Mouse (Mus musculus): ENCODE measurements around the gene Rbm14. TPM values are rescaled to one million over a fixed set of nuclear protein-coding genes. Genes with fewer than 3 reads are reported as not detected.
"Not testable (repeated sequence)": the region's sequence is repeated elsewhere in the genome, so short reads cannot be mapped to it uniquely, and the experiment has no call there.

Gene Rbm14
- polyA plus RNA-seq, 1 experiment = 42.4 TPM

- Histone ChIP-seq H3K4me3 (replicated peaks; ENCODE audit: extremely low read depth, low read depth, low read length) (no peak overlapping the region), H3K4me1 (ENCODE audit: control insufficient read depth, insufficient read depth, low read length) (no peaks in the 10 kb centered on the region)
- no peak for DNase-seq
- WGBS = 45% methylated on average over 5 of the region's 5 CpGs
- TF ChIP-seq CTCF (IDR thresholded peaks at IDR 0.05; ENCODE audit: insufficient read depth, low read length) (no peak), POLR2A (IDR thresholded peaks at IDR 0.05; ENCODE audit: borderline replicate concordance, extremely low read depth, low read depth, low read length) (no peak)
Measured at GRCm38 (mm10) chr19:4820678-4821303, 9.4 kb upstream of the Rbm14 start.

GRCm38 (mm10) chr19:4817182-4817835 is 5.9 kb upstream of the Rbm14 start:
- no peak for DNase-seq
- no peak overlapping the region for H3K4me3 ChIP-seq (replicated peaks; ENCODE audit: extremely low read depth, low read depth, low read length)
- TF ChIP-seq CTCF (IDR thresholded peaks at IDR 0.05; ENCODE audit: insufficient read depth, low read length) = no peak
- no peak for TF ChIP-seq POLR2A (IDR thresholded peaks at IDR 0.05; ENCODE audit: borderline replicate concordance, extremely low read depth, low read depth, low read length)
- WGBS = 40% methylated on average over 1 of the region's 1 CpGs
- no peaks in the 10 kb centered on the region for H3K4me1 ChIP-seq (ENCODE audit: control insufficient read depth, insufficient read depth, low read length)

GRCm38 (mm10) chr19:4813015-4813414 is 1.6 kb upstream of the Rbm14 start:
- TF ChIP-seq POLR2A (IDR thresholded peaks at IDR 0.05; ENCODE audit: borderline replicate concordance, extremely low read depth, low read depth, low read length) (no peak), CTCF (IDR thresholded peaks at IDR 0.05; ENCODE audit: insufficient read depth, low read length) (peak; percentile 39; the same call in 1 of the 2 replicates)
- DNase-seq = no peak
- H3K4me3 ChIP-seq (replicated peaks; ENCODE audit: extremely low read depth, low read depth, low read length) = no peak overlapping the region
- WGBS = 89% methylated on average over 6 of the region's 6 CpGs
- H3K4me1 ChIP-seq (ENCODE audit: control insufficient read depth, insufficient read depth, low read length) = peaks cover 5% of the 10 kb centered on the region

GRCm38 (mm10) chr19:4812334-4812949 is 1.0 kb upstream of the Rbm14 start:
- WGBS = 69% methylated on average over 8 of the region's 8 CpGs
- H3K4me1 ChIP-seq (ENCODE audit: control insufficient read depth, insufficient read depth, low read length); DNase-seq; H3K4me3 ChIP-seq (replicated peaks; ENCODE audit: extremely low read depth, low read depth, low read length): not testable (repeated sequence)

- DNase-seq = no peak
- H3K4me3 ChIP-seq (replicated peaks; ENCODE audit: extremely low read depth, low read depth, low read length) = peak overlapping the region; percentile 82
- TF ChIP-seq POLR2A (IDR thresholded peaks at IDR 0.05; ENCODE audit: borderline replicate concordance, extremely low read depth, low read depth, low read length) = no peak
- TF ChIP-seq CTCF (IDR thresholded peaks at IDR 0.05; ENCODE audit: insufficient read depth, low read length) = no peak
- H3K4me1 ChIP-seq (ENCODE audit: control insufficient read depth, insufficient read depth, low read length) = peaks cover 5% of the 10 kb centered on the region
- 4% methylated on average over 12 of the region's 12 CpGs for WGBS
Measured at GRCm38 (mm10) chr19:4811909-4812242, 442 bp upstream of the Rbm14 start.

GRCm38 (mm10) chr19:4810746-4811062 is 730 bp downstream of the Rbm14 start:
- no peak for DNase-seq
- H3K4me1 ChIP-seq (ENCODE audit: control insufficient read depth, insufficient read depth, low read length) = peaks cover 5% of the 10 kb centered on the region
- H3K4me3 ChIP-seq (replicated peaks; ENCODE audit: extremely low read depth, low read depth, low read length) = peak overlapping the region; percentile 86
- under 1% methylated on average over 17 of the region's 17 CpGs for WGBS
- no peak for TF ChIP-seq CTCF (IDR thresholded peaks at IDR 0.05; ENCODE audit: insufficient read depth, low read length)
- TF ChIP-seq POLR2A (IDR thresholded peaks at IDR 0.05; ENCODE audit: borderline replicate concordance, extremely low read depth, low read depth, low read length) = no peak

GRCm38 (mm10) chr19:4810309-4810708 is 1.1 kb downstream of the Rbm14 start:
- TF ChIP-seq POLR2A (IDR thresholded peaks at IDR 0.05; ENCODE audit: borderline replicate concordance, extremely low read depth, low read depth, low read length) (no peak), CTCF (IDR thresholded peaks at IDR 0.05; ENCODE audit: insufficient read depth, low read length) (no peak)
- no peak for DNase-seq
- H3K4me1 ChIP-seq (ENCODE audit: control insufficient read depth, insufficient read depth, low read length) = peaks cover 5% of the 10 kb centered on the region
- H3K4me3 ChIP-seq (replicated peaks; ENCODE audit: extremely low read depth, low read depth, low read length) = peak overlapping the region; percentile 86
- under 1% methylated on average over 14 of the region's 14 CpGs for WGBS

- no peak overlapping the region for H3K4me3 ChIP-seq (replicated peaks; ENCODE audit: extremely low read depth, low read depth, low read length)
- TF ChIP-seq CTCF (IDR thresholded peaks at IDR 0.05; ENCODE audit: insufficient read depth, low read length) (no peak), POLR2A (IDR thresholded peaks at IDR 0.05; ENCODE audit: borderline replicate concordance, extremely low read depth, low read depth, low read length) (no peak)
- H3K4me1 ChIP-seq (ENCODE audit: control insufficient read depth, insufficient read depth, low read length) = no peaks in the 10 kb centered on the region; the same call in 1 of the 2 replicates
- 87% methylated on average over 10 of the region's 10 CpGs for WGBS
- no peak for DNase-seq
Measured at GRCm38 (mm10) chr19:4803283-4803682, 8.2 kb downstream of the Rbm14 start.

- H3K4me1 ChIP-seq (ENCODE audit: control insufficient read depth, insufficient read depth, low read length) = no peaks in the 10 kb centered on the region; the same call in 1 of the 2 replicates
- no peak overlapping the region for H3K4me3 ChIP-seq (replicated peaks; ENCODE audit: extremely low read depth, low read depth, low read length)
- TF ChIP-seq POLR2A (IDR thresholded peaks at IDR 0.05; ENCODE audit: borderline replicate concordance, extremely low read depth, low read depth, low read length) = no peak
- no peak for TF ChIP-seq CTCF (IDR thresholded peaks at IDR 0.05; ENCODE audit: insufficient read depth, low read length)
- WGBS = 95% methylated on average over 7 of the region's 7 CpGs
- DNase-seq = no peak
Measured at GRCm38 (mm10) chr19:4802691-4803091, 8.7 kb downstream of the Rbm14 start.

- WGBS = 87% methylated on average over 5 of the region's 5 CpGs
- no peak for DNase-seq
- H3K4me1 ChIP-seq (ENCODE audit: control insufficient read depth, insufficient read depth, low read length) = no peaks in the 10 kb centered on the region; the same call in 1 of the 2 replicates
Measured at GRCm38 (mm10) chr19:4799083-4799482, 12.4 kb downstream of the Rbm14 start.

More at GRCm38 (mm10) chr19:4799083-4799482, 12.4 kb downstream of the Rbm14 start:
- no peak for TF ChIP-seq POLR2A (IDR thresholded peaks at IDR 0.05; ENCODE audit: borderline replicate concordance, extremely low read depth, low read depth, low read length)
- no peak for TF ChIP-seq CTCF (IDR thresholded peaks at IDR 0.05; ENCODE audit: insufficient read depth, low read length)
- no peak overlapping the region for H3K4me3 ChIP-seq (replicated peaks; ENCODE audit: extremely low read depth, low read depth, low read length)
